Mouse (Mus musculus) kidney, postnatal 14 days (tissue): ENCODE results near the gene Sost.

ENCODE experiments used
- DNase-seq: peaks from one replicate; pipeline ENCODE4 v3.0.0; 2022; ENCODE audit warnings: mixed read lengths

Gene Sost

DNA sequence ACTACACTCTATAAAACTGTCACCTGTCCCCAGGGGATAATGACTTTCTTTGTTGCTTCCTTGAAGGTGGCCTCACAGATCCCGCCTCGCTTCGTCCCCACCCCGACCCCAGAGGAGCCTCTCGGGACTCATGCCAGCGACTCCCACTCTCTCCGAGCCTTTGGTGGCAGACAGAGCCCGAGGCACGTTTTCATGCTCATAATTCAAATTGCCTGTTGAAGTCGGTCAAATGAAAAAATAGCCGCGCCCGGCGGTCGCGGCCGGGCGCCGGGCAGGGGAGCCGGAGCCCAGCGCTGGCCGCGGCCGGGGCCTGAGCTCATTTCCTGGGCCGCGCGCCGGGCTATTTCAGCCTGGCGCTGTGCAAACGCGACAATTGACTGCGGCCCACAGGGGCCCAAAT lies 29.7 kb downstream of the Sost start:
- peak; percentile 49 for DNase-seq

DNA sequence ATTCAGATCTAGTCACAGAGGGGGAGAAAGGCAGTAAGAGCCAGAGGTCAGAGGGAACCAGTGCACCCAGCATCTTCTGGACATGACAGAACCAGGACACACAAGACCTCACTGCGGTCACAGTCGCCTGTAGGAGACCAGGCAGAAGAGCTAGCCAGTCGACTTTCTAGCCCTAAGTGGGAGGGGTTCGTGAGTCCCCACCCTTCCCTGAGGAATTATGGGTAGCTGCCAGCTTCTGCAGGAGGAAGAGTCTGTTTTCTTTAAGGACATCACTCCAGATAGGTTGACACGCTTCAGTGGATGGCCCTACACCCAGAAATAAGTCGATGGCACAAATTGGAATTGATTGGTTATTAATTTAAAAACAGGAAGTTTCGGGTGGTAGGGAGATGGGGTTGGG lies 30.4 kb downstream of the Sost start:
- DNase-seq = no peak

DNA sequence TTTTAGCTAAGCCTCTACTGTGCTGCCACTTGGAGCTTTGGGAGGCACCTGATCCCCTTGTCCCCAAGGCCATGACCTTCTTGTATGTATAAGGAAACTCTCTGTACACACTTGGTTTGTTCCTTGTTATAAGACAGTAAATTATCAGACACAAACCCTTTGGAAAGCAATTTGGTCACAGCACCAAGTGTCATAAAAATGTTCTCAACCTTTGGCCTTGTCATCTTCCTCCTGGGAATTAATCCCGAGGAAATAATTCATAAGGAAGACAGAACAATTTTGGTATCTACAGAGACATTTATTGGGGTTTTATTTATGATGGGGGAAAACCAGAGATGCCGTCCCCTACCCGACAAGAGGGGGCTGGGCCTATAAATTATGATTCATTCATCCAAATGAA lies 31.1 kb downstream of the Sost start:
- DNase-seq = peak; percentile 50

DNA sequence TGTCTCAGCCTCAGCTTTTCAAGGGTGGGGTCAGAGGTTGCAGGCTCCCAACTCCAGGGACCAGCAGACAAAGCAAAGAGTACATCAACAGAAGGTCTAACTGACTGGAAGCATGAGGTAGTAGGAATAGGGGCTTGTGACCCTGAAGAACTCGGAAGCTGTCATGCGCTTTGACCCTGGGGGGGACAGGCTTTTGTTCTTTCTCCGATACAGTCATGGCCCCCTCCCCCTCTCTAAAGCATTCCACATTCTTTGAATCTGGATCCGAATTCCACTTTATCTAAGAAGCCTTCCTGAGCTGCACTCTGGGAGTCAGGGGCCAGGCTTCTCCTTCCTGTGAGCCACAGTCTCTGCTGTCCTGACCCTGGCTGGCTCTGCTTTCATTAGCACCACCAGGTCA lies 34.8 kb downstream of the Sost start:
- no peak for DNase-seq

DNA sequence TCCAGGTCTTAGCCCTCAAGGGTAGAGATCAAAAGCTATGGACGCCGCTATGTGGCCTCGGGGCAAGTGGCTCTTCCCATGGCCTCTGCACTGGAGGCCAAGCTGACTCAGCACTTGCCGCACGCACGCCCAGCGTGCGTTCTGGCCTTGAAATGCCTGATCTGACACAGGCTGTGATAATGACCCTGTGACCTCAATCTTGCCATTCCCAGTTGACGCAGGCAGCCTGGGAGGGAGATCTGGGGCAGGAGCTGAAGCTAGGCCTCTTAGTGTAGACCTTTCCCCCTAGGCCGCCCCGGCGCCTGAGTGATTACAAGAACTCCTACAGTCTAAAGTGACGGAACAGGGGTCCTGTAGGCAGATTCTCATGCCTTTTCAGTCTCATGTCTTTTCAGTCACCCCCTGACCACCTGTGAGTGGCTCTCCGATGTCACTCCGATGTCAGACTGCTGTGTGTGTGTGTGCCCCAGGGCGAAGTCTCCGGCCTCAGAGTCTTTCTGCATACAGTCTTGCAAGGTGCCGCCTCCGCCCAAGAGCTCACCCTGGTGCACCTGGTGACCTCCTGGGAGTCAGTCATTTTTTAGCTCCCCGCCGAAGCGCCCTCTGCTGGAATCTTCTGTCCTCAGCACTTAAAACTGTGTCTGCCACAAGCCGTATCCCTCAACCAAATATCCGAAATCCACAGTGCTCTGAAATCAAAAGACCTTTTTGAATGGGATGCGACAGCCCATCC lies 38.6 kb downstream of the Sost start:
- DNase-seq = no peak

DNA sequence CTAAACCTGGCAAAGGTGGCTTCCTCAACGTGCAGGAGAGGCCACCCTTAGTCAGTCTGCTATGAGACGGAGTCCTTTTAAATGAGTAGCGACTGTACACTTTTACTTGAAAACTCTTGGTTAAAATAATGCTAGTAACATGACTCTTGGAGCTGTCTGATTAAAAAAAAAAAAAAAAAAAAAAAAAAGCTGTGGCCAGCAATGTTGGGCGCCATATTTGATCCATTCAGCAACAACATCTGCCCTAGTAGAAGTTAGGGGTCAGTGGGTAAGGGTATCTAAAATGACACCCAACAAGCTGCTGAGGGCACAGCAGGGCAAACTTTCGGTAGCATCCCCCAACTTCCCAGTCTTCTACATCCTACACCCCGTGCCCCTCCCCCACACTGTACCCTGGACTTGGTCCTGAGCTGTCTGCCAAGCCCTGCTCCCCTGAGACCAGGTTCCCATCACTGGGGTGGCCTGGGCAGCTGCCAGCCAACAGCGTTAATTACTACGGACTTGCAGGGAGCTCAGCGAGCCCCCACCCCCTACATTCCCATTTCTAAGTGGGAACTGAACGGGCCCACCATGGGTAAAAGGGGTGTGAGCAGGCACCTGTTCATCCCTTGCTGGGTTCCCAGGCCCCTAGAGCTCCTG lies 39.7 kb downstream of the Sost start:
- no peak for DNase-seq

DNA sequence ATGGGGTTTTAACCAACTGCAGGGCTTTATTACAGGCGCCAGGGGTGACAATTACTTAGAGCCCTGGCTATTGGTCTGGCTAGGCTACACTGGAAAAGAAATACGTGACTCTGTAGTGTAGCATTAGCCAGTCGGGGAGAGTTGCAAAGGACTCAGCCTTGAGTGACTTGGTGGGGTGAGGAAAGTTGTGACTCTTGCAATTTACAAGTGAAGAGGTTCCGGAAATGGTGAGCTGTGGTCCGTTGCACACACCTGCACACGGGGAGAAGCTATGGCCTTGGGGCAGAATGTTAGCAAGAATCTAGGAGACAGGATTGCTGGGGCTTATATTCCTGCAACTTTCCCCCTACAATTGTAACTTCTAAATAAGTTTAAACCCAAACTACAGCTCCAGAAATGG lies 41.2 kb downstream of the Sost start:
- DNase-seq = no peak

DNA sequence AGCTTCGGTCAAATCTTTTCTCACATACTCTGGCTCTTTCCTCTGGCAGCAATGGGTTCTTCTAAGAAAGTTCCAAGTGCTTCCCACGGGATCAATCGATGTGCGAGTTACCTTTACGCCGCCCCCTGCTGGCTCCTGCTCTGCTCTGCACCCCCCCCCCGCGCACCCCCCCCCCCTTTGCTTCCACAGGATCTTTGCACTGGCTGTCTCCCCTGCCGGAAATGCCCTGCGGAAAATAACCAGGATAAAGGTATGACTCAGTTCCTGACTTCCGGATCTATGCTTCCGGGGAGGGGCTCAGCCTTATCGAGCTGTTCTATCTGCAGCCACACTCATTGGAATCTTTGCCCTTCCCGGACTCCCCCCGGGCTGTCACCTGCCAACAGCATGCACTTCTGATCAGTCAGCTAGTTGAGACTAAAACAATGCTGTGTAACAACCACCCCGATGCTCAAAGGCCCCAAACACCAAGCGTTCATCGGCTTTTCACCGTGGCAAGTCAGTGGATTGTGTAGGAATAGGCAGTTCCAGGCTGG lies 42.3 kb downstream of the Sost start:
- no peak for DNase-seq

DNA sequence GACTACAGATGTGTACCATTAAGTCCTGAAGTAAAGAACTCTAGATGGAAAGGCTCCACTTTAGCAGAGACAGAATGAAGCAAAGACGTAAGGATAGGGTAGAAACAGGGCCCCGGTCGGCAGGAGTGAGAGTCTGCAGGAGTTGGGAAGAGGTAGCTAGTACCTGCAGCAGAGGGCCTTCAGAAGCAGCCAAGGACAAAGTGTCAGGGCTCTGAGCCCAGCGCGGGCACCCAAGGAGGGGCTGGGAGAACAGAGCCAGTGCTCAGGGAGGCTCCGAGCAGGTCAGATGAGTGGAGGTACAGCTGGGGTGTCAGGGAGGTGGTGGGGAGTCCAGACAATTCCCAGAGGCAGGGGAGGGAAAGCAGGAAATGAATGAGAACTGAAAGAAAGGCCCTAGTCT lies 42.8 kb downstream of the Sost start:
- DNase-seq = no peak

DNA sequence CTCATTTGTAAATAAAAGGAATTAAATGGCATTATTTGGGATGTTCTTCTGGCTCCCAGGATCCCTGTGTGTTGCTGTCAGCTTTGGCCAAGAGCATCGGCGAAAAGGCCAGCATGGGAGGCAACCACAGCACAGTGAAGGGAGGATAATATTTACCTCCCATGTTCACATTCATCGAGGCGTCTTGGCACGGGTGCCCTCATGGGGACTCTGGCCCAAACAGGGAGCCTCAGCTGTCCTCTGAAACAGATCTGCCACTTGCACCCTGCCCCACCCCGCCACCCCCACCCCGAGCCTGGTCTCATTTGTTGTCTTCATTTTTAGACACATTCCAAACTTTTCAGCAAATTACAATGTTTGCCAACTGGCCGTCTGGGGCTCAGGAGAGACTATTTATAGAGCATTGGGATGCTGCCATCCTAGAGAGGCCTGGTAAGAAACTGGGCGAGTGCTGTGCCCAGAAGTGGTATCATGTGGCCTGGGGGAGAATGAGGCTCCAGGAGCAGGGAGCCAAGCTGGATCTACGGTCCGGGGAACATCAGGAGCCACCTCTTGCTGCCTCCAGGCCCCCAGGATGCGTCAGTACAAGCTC lies 45.4 kb downstream of the Sost start:
- DNase-seq = no peak

DNA sequence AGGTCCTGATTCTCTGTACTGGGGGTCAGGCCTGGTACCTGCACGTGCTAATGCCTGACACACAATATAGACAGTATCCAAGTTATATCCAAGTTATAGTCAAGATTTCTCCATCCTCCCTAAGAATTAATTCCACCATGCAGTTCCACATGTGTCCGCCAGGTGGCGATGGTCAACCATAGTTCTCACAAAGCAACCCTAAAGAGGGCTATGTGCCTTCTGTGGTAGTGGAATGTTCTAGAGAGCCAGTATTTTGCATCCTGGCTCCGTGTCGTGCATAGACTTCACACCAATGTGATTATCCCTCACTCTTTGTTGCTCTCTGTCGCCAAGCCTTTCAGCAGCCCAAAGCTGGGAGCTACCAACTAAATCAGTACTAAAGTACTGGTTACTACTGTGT lies 47.2 kb downstream of the Sost start:
- peak; percentile 86 for DNase-seq

DNA sequence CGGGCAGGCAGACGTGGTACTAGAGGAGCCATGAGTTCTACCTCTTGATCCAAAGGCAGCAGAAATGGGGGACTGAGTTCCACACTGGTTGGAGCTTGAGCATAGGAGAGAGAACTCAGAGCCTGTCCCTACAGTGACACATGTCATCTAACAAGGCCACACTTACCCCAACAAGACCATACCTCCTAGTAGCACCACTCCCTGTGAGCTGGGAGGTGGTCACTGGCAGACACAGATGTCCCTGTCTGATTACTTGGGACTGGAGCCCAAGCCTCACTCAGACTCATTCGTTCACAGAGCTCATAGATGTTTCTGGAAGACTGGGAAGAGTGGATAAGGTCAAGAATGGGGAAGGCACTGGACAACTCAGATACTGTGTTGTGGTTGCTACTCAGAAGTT lies 48.2 kb downstream of the Sost start:
- no peak for DNase-seq

DNA sequence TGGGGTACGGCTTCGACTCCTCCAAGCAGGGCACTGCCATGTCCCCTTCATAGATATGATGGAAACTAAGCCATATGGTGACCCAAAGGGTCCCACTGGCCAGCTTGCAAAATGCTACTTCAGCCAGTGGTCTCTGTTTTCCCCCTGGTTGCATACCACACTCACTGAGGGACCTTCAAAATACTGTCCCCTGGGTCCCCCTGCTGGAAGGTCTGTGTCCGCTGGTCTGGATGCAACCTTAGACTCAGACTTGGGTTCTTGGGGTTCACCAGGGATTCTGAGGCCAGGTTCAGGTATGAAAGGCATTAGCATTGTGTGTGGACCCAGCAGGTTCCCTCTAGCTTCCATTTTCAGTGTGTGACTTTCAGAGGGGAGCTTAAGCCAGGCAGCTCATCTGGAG lies 50.0 kb downstream of the Sost start:
- no peak for DNase-seq

DNA sequence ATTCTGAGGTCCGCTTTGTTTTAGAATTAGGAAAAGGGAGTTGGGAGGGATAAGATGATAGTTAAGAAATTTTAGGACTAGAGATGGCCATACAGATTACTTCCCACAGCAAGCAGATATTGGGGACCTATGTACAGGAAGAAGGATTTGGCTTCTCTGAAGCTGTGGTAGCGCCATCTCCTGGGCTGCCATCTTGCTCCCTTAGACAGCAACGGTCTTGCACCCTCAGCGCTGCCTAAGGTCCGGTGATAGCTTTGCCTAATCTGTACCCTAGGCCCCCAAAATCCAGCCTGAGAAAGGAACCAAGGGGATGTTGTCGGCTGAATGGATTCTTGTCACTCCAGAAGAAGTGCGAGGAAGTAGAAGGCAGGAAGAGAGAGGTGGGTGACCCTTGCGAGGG lies 53.2 kb downstream of the Sost start:
- DNase-seq = no peak
